Comparison of ENCODE assay signal across 30 mouse cellular contexts in the genomic region with DNA sequence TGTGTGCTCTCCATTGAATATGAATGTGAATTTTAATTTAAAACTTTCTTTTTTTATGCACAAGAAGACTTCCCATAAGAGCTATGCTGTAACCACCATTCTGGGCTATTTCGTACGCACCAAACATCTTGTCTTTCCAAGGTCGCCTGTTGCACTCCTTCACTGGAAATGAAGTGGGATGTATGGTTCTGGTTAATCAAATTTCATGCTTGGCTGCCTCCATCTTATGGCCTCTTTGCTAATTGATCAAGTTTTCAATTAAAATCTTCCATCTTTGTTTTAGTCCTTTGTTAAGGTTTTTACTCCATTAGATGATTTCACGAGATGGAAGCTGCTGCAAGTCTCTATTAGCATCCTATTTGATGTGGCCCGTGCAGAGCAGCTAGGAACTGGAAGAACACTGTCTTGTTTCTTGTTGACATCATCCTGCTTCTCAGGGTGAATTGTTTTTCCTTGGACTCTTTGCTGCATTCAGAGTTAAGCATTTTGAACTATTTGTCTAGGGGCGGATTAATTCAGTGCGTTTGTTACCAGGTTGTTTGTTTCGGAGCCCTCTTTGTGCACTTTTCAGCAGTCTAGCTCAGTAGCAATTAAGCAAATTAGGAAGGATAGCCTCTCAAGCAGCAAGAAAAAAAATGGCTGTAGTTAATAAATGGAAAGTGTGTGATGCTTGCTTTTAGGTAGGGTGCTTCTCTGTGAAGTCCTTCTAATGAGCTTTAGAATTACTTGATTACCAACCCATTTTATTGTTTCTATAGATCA.
A peak's percentile ranks its signal among the peaks of the same experiment; 100 is the strongest.
DNase-seq lines count a peak whose midpoint lies in the region; ATAC-seq lines count a peak whose summit lies in the region.
"Had no signal": no experiment of that assay in that cellular context is flagged by ENCODE, and none has a peak within 500 bp of the region (broad histone marks: within the 10 kb centered on the region; RNA-seq: fewer than 3 reads in every experiment).

No protein-coding gene starts in this region.

- H3K36me3 ChIP-seq in hindbrain, embryonic 11.5 days (ENCODE audit: control insufficient read depth, insufficient read depth, low read length), result no peaks in the 10 kb centered on the region
- H3K36me3 ChIP-seq in hindbrain, embryonic 14.5 days (replicated peaks; ENCODE audit: control insufficient read depth, insufficient read depth), result no peaks in the 10 kb centered on the region
- H3K36me3 ChIP-seq in neural tube, embryonic 12.5 days, result no peaks in the 10 kb centered on the region
- no peaks in the 10 kb centered on the region for H3K36me3 ChIP-seq in forebrain, embryonic 15.5 days
- no peaks in the 10 kb centered on the region for H3K36me3 ChIP-seq in limb, embryonic 10.5 days
- H3K36me3 ChIP-seq: embryonic facial prominence, embryonic 13.5 days; G1E; heart, embryonic 12.5 days; limb, embryonic 13.5 days; liver, embryonic 12.5 days had no signal

- H3K4me3 ChIP-seq in hindbrain, embryonic 11.5 days (ENCODE audit: low read depth, low read length), result no peak overlapping the region
- no peak overlapping the region for H3K4me3 ChIP-seq in hindbrain, embryonic 14.5 days (replicated peaks; ENCODE audit: low read length)
- H3K4me3 ChIP-seq in neural tube, embryonic 12.5 days, result no peak overlapping the region
- H3K4me3 ChIP-seq in forebrain, embryonic 15.5 days, result no peak overlapping the region
- no peak overlapping the region for H3K4me3 ChIP-seq in limb, embryonic 10.5 days
- H3K4me3 ChIP-seq: embryonic facial prominence, embryonic 13.5 days; heart, embryonic 12.5 days; layer of hippocampus, adult 2 months; limb, embryonic 13.5 days; liver, embryonic 12.5 days had no signal

- H3K9ac ChIP-seq in hindbrain, embryonic 11.5 days (ENCODE audit: low read depth, low read length), result no peak overlapping the region
- H3K9ac ChIP-seq in hindbrain, embryonic 14.5 days, result no peak overlapping the region
- no peak overlapping the region for H3K9ac ChIP-seq in neural tube, embryonic 12.5 days
- no peak overlapping the region for H3K9ac ChIP-seq in forebrain, embryonic 15.5 days (replicated peaks)
- H3K9ac ChIP-seq: embryonic facial prominence, embryonic 13.5 days; heart, embryonic 12.5 days; limb, embryonic 13.5 days; liver, embryonic 12.5 days had no signal

- H3K9me3 ChIP-seq in hindbrain, embryonic 11.5 days (ENCODE audit: control insufficient read depth, low read length), result no peaks in the 10 kb centered on the region
- no peaks in the 10 kb centered on the region for H3K9me3 ChIP-seq in hindbrain, embryonic 14.5 days (ENCODE audit: control insufficient read depth, low read length)
- no peaks in the 10 kb centered on the region for H3K9me3 ChIP-seq in neural tube, embryonic 12.5 days
- H3K9me3 ChIP-seq in forebrain, embryonic 15.5 days, result no peaks in the 10 kb centered on the region
- no peaks in the 10 kb centered on the region for H3K9me3 ChIP-seq in limb, embryonic 10.5 days (replicated peaks)
- H3K9me3 ChIP-seq: embryonic facial prominence, embryonic 13.5 days; heart, embryonic 12.5 days; limb, embryonic 13.5 days; liver, embryonic 12.5 days had no signal

- no peak overlapping the region for H3K27ac ChIP-seq in hindbrain, embryonic 11.5 days (ENCODE audit: low read depth, low read length)
- H3K27ac ChIP-seq in hindbrain, embryonic 14.5 days, result no peak overlapping the region
- no peak overlapping the region for H3K27ac ChIP-seq in neural tube, embryonic 12.5 days
- no peak overlapping the region for H3K27ac ChIP-seq in forebrain, embryonic 15.5 days (replicated peaks)
- no peak overlapping the region for H3K27ac ChIP-seq in limb, embryonic 10.5 days
- H3K27ac ChIP-seq: embryonic facial prominence, embryonic 13.5 days; hindbrain, postnatal 0 days; layer of hippocampus, adult 2 months; limb, embryonic 13.5 days; liver, embryonic 12.5 days had no signal

- no peaks in the 10 kb centered on the region for H3K27me3 ChIP-seq in hindbrain, embryonic 11.5 days (ENCODE audit: control insufficient read depth, insufficient read depth, low read length)
- no peaks in the 10 kb centered on the region for H3K27me3 ChIP-seq in hindbrain, embryonic 14.5 days (ENCODE audit: control insufficient read depth, insufficient read depth, low read length)
- H3K27me3 ChIP-seq in neural tube, embryonic 12.5 days (replicated peaks), result no peaks in the 10 kb centered on the region
- H3K27me3 ChIP-seq in forebrain, embryonic 15.5 days, result no peaks in the 10 kb centered on the region
- no peaks in the 10 kb centered on the region for H3K27me3 ChIP-seq in limb, embryonic 10.5 days (ENCODE audit: low read depth, poor library complexity, severe bottlenecking)
- H3K27me3 ChIP-seq: CH12.LX; embryonic facial prominence, embryonic 13.5 days; heart, embryonic 12.5 days; limb, embryonic 13.5 days; liver, embryonic 12.5 days had no signal

- DNase-seq in hindbrain, embryonic 11.5 days (ENCODE audit: low spot score), result no peak
- no peak for DNase-seq in hindbrain, embryonic 14.5 days (ENCODE audit: low spot score)
- no peak for DNase-seq in neural tube, embryonic 10.5 days (ENCODE audit: extremely low spot score, low spot score)
- no peak for DNase-seq in thymus, postnatal 4 days
- no peak for DNase-seq in limb, embryonic 10.5 days (ENCODE audit: low spot score)
- DNase-seq: adrenal gland, postnatal 36 days; B cell, adult 2 months; cerebellum, adult 11 months; cerebellum, adult 9-11 months; gastrocnemius, postnatal 14 days; heart, adult 18-20 months; heart, postnatal 14 days; kidney, adult 9 months; kidney, postnatal 25 days; layer of hippocampus, postnatal 36 days; lung, adult 2 months; lung, postnatal 14 days had no signal

- 75% methylated on average over 8 of the region's 8 CpGs for WGBS in hindbrain, embryonic 11.5 days
- WGBS in hindbrain, embryonic 14.5 days, result 44% methylated on average over 8 of the region's 8 CpGs
- 66% methylated on average over 8 of the region's 8 CpGs for WGBS in neural tube, embryonic 12.5 days
- 11% methylated on average over 8 of the region's 8 CpGs for WGBS in forebrain, embryonic 15.5 days
- 84% methylated on average over 8 of the region's 8 CpGs for WGBS in limb, embryonic 10.5 days

- ATAC-seq in hindbrain, embryonic 11.5 days (ENCODE audit: low FRiP score), result peak; percentile 39; the same call in 1 of the 2 replicates
- no peak; the same call in 1 of the 2 replicates for ATAC-seq in hindbrain, embryonic 14.5 days (ENCODE audit: low FRiP score)
- 0 out of 2 replicates have a peak, but pooled peaks have one; percentile 57 for ATAC-seq in neural tube, embryonic 12.5 days (ENCODE audit: low FRiP score, low read depth)
- ATAC-seq in forebrain, embryonic 15.5 days (replicated peaks), result peak; percentile 92
- ATAC-seq: hindbrain, postnatal 0 days; intestine, embryonic 16.5 days; liver, embryonic 12.5 days; midbrain, embryonic 16.5 days; Patski had no signal

- no peak overlapping the region for H3K4me2 ChIP-seq in hindbrain, embryonic 11.5 days (replicated peaks; ENCODE audit: low read depth, low read length)
- H3K4me2 ChIP-seq in hindbrain, embryonic 14.5 days (replicated peaks), result no peak overlapping the region
- H3K4me2 ChIP-seq in neural tube, embryonic 12.5 days (replicated peaks), result no peak overlapping the region
- H3K4me2 ChIP-seq in forebrain, embryonic 15.5 days (replicated peaks), result no peak overlapping the region; the same call in 1 of the 2 replicates
- H3K4me2 ChIP-seq: embryonic facial prominence, embryonic 13.5 days; heart, embryonic 12.5 days; limb, embryonic 13.5 days; liver, embryonic 12.5 days had no signal

- no peaks in the 10 kb centered on the region for H3K4me1 ChIP-seq in hindbrain, embryonic 11.5 days (replicated peaks; ENCODE audit: control insufficient read depth, insufficient read depth, low read length)
- no peaks in the 10 kb centered on the region for H3K4me1 ChIP-seq in hindbrain, embryonic 14.5 days (replicated peaks; ENCODE audit: control insufficient read depth, insufficient read depth, low read length)
- no peaks in the 10 kb centered on the region for H3K4me1 ChIP-seq in neural tube, embryonic 12.5 days
- peaks cover 10% of the 10 kb centered on the region; the same call in 1 of the 2 replicates for H3K4me1 ChIP-seq in forebrain, embryonic 15.5 days
- peaks cover 5% of the 10 kb centered on the region; the same call in 1 of the 2 replicates for H3K4me1 ChIP-seq in limb, embryonic 10.5 days
- H3K4me1 ChIP-seq: liver, embryonic 12.5 days had no signal
